Mouse (Mus musculus) olfactory bulb, adult 2 months (tissue): ENCODE results near the gene 2610301B20Rik. TPM values are rescaled to one million over a fixed set of nuclear protein-coding genes. Genes with fewer than 3 reads are reported as not detected.
"Not testable (repeated sequence)": the region's sequence is repeated elsewhere in the genome, so short reads cannot be mapped to it uniquely, and the experiment has no call there.

Source experiments
- H3K27ac ChIP-seq: fragments of 200-500 bp; 2 replicates; pipeline ENCODE4 v1.5.1; 2012; ENCODE audit warnings: low read depth, low read length; ENCODE audit not compliant: insufficient read depth
- H3K4me1 ChIP-seq: fragments of 200-500 bp; 2 replicates; pipeline ENCODE4 v1.6.1; 2012; ENCODE audit warnings: low read length; ENCODE audit not compliant: control insufficient read depth, insufficient read depth
- H3K4me3 ChIP-seq: fragments of 200-500 bp; 2 replicates; pipeline ENCODE4 v1.5.1; 2012; ENCODE audit warnings: mild to moderate bottlenecking, low read depth, low read length, moderate library complexity; ENCODE audit not compliant: insufficient read depth
- CTCF ChIP-seq: fragments of 200-500 bp; IDR thresholded peaks from 2 replicates; pipeline ENCODE4 v1.5.1; 2012; ENCODE audit warnings: low read depth, mild to moderate bottlenecking, low read length, moderate library complexity; ENCODE audit not compliant: insufficient read depth
- POLR2A ChIP-seq: fragments of 200-500 bp; IDR thresholded peaks from 2 replicates; pipeline ENCODE4 v1.6.1; 2012; ENCODE audit warnings: mild to moderate bottlenecking, low read depth, low read length, moderate library complexity; ENCODE audit not compliant: insufficient read depth
- WGBS: fragments of 180-500 bp; shearing (Covaris S2); methylation state at CpG from one replicate; pipeline ENCODE4 v1.1.7; 2018; 5-methylcytosine and 5-hydroxymethylcytosine counted together
- polyA plus RNA-seq: library from polyadenylated mRNA; stranded (reverse); fragments of >200 nt; gene quantifications from 2 replicates; pipeline ENCODE4 v1.2.4, GENCODE M21; 2012; ENCODE audit warnings: low replicate concordance; ENCODE audit not compliant: missing spikeins, insufficient read depth, insufficient read length

2610301B20Rik gene
- polyA plus RNA-seq, 1 experiment = not detected

GRCm38 (mm10) chr4:10896859-10897258, 22.6 kb downstream of the 2610301B20Rik start:
- no peak overlapping the region for H3K27ac ChIP-seq
- H3K4me1 ChIP-seq = no peaks in the 10 kb centered on the region
- TF ChIP-seq CTCF (no peak), POLR2A (no peak)
- H3K4me3 ChIP-seq = no peak overlapping the region

GRCm38 (mm10) chr4:10905234-10905801, 31.0 kb downstream of the 2610301B20Rik start:
- Histone ChIP-seq H3K4me1 (peaks cover 7% of the 10 kb centered on the region), H3K4me3 (no peak overlapping the region), H3K27ac (no peak overlapping the region)
- no peak for TF ChIP-seq CTCF
- no peak for TF ChIP-seq POLR2A
- 24% methylated on average over 13 of the region's 13 CpGs for WGBS

GRCm38 (mm10) chr4:10911417-10911816, 37.1 kb downstream of the 2610301B20Rik start:
- 70% methylated on average over 7 of the region's 7 CpGs for WGBS
- H3K4me3 ChIP-seq, H3K27ac ChIP-seq, H3K4me1 ChIP-seq: not testable (repeated sequence)

- Histone ChIP-seq H3K4me3 (no peak overlapping the region), H3K27ac (no peak overlapping the region), H3K4me1 (0 out of 2 replicates have a peak, but pooled peaks cover 2% of the 10 kb centered on the region)
- TF ChIP-seq CTCF (no peak), POLR2A (no peak)
- WGBS = 90% methylated on average over 6 of the region's 6 CpGs
These were observed 37.7 kb downstream of the 2610301B20Rik start for GRCm38 (mm10) chr4:10911909-10912478.

GRCm38 (mm10) chr4:10912611-10913301, 38.5 kb downstream of the 2610301B20Rik start:
- Histone ChIP-seq H3K4me1 (0 out of 2 replicates have a peak, but pooled peaks cover 2% of the 10 kb centered on the region), H3K27ac (no peak overlapping the region), H3K4me3 (no peak overlapping the region)
- no peak for TF ChIP-seq POLR2A
- TF ChIP-seq CTCF = no peak
- 31% methylated on average over 7 of the region's 7 CpGs for WGBS

- no peak overlapping the region for H3K4me3 ChIP-seq
- TF ChIP-seq CTCF (no peak), POLR2A (no peak)
- H3K27ac ChIP-seq = no peak overlapping the region
- 0 out of 2 replicates have a peak, but pooled peaks cover 2% of the 10 kb centered on the region for H3K4me1 ChIP-seq
- WGBS = 94% methylated on average over 3 of the region's 3 CpGs
These were observed 39.1 kb downstream of the 2610301B20Rik start for GRCm38 (mm10) chr4:10913409-10913808.

GRCm38 (mm10) chr4:10914766-10915165, 40.5 kb downstream of the 2610301B20Rik start:
- 63% methylated on average over 2 of the region's 2 CpGs for WGBS
- no peak for TF ChIP-seq POLR2A
- TF ChIP-seq CTCF = no peak
- Histone ChIP-seq H3K4me1 (0 out of 2 replicates have a peak, but pooled peaks cover 2% of the 10 kb centered on the region), H3K27ac (no peak overlapping the region), H3K4me3 (no peak overlapping the region)

- WGBS = 46% methylated on average over 3 of the region's 3 CpGs
- no peak overlapping the region for H3K4me3 ChIP-seq
- no peak overlapping the region for H3K27ac ChIP-seq
- H3K4me1 ChIP-seq = 0 out of 2 replicates have a peak, but pooled peaks cover 2% of the 10 kb centered on the region
- TF ChIP-seq POLR2A (no peak), CTCF (no peak)
These were observed 41.0 kb downstream of the 2610301B20Rik start for GRCm38 (mm10) chr4:10915271-10915670.

- WGBS = 94% methylated on average over 8 of the region's 8 CpGs
- TF ChIP-seq CTCF = no peak
- no peak for TF ChIP-seq POLR2A
- Histone ChIP-seq H3K27ac (no peak overlapping the region), H3K4me3 (no peak overlapping the region), H3K4me1 (0 out of 2 replicates have a peak, but pooled peaks cover 2% of the 10 kb centered on the region)
These were observed 44.1 kb downstream of the 2610301B20Rik start for GRCm38 (mm10) chr4:10918402-10918801.
